Comparison of ENCODE assay signal across 16 mouse cellular contexts in genomic region chr17:75120071-75120470, GRCm38 (mm10).
DNase-seq lines count a peak whose midpoint lies in the region; ATAC-seq and TF ChIP-seq lines count a peak whose summit lies in the region.
"Had no signal": no experiment of that assay in that cellular context is flagged by ENCODE, and none has a peak within 500 bp of the region (broad histone marks: within the 10 kb centered on the region; RNA-seq: fewer than 3 reads in every experiment).

No protein-coding gene starts in this region.

- no peaks in the 10 kb centered on the region for H3K9me3 ChIP-seq in forebrain, embryonic 11.5 days (ENCODE audit: control insufficient read depth, low read length)
- H3K9me3 ChIP-seq in forebrain, embryonic 14.5 days (replicated peaks; ENCODE audit: control insufficient read depth, low read length): no peaks in the 10 kb centered on the region
- H3K9me3 ChIP-seq: embryonic facial prominence, embryonic 15.5 days; forebrain, embryonic 12.5 days; heart, embryonic 15.5 days had no signal

- no peak overlapping the region for H3K27ac ChIP-seq in forebrain, embryonic 11.5 days (ENCODE audit: low read depth, low read length)
- no peak overlapping the region for H3K27ac ChIP-seq in forebrain, embryonic 14.5 days (ENCODE audit: low read depth, low read length)
- no peak overlapping the region for H3K27ac ChIP-seq in layer of hippocampus, adult 2 months
- H3K27ac ChIP-seq: embryonic facial prominence, embryonic 15.5 days; forebrain, embryonic 12.5 days; heart, embryonic 15.5 days; hindbrain, embryonic 14.5 days had no signal

- peak; percentile 67 for TF ChIP-seq CTCF in layer of hippocampus, adult 2 months (conservative IDR thresholded peaks at IDR 0.05)

- intact Hi-C loops in heart, postnatal 14 days (cut with DNase I): no loop called here

- peak; percentile 56 for DNase-seq in forebrain, embryonic 11.5 days (ENCODE audit: low spot score)
- no peak for DNase-seq in forebrain, embryonic 14.5 days (ENCODE audit: low spot score)
- DNase-seq in layer of hippocampus, adult 2 months (ENCODE audit: low spot score in 2 of 2): no peak
- DNase-seq in layer of hippocampus, adult 18-20 months (ENCODE audit: low spot score in 2 of 2): no peak
- peak; percentile 10 for DNase-seq in thymus, postnatal 0 days (ENCODE audit: low spot score)
- DNase-seq in thymus, adult 18-20 months: no peak
- DNase-seq in adrenal gland, postnatal 14 days: no peak
- DNase-seq in heart, postnatal 14 days: no peak
- DNase-seq: cerebellum, adult 18-20 months; liver had no signal

- no peak overlapping the region for H3K4me3 ChIP-seq in forebrain, embryonic 11.5 days (ENCODE audit: low read depth, low read length)
- no peak overlapping the region for H3K4me3 ChIP-seq in forebrain, embryonic 14.5 days (ENCODE audit: low read depth, low read length)
- H3K4me3 ChIP-seq in layer of hippocampus, adult 2 months: no peak overlapping the region
- H3K4me3 ChIP-seq: embryonic facial prominence, embryonic 15.5 days; forebrain, embryonic 12.5 days; heart, embryonic 15.5 days had no signal

- H3K4me1 ChIP-seq in forebrain, embryonic 11.5 days (replicated peaks; ENCODE audit: control insufficient read depth, insufficient read depth, low read length): no peaks in the 10 kb centered on the region; the same call in 1 of the 2 replicates
- 0 out of 2 replicates have a peak, but pooled peaks cover 3% of the 10 kb centered on the region for H3K4me1 ChIP-seq in forebrain, embryonic 14.5 days (ENCODE audit: control insufficient read depth, insufficient read depth, low read length)

- 44% methylated on average over 6 of the region's 6 CpGs for WGBS in forebrain, embryonic 11.5 days
- 27% methylated on average over 6 of the region's 6 CpGs for WGBS in forebrain, embryonic 14.5 days

- no peak overlapping the region for H3K9ac ChIP-seq in forebrain, embryonic 11.5 days (ENCODE audit: low read length)
- no peak overlapping the region for H3K9ac ChIP-seq in forebrain, embryonic 14.5 days (ENCODE audit: low read length)
- H3K9ac ChIP-seq: embryonic facial prominence, embryonic 15.5 days; forebrain, embryonic 12.5 days; heart, embryonic 15.5 days; hindbrain, embryonic 14.5 days; lung, embryonic 14.5 days had no signal

- peak; percentile 37; the same call in 1 of the 2 replicates for ATAC-seq in forebrain, embryonic 11.5 days (replicated peaks; ENCODE audit: low FRiP score)
- no peak for ATAC-seq in forebrain, embryonic 14.5 days
- ATAC-seq: midbrain, embryonic 16.5 days had no signal

- no peaks in the 10 kb centered on the region for H3K36me3 ChIP-seq in forebrain, embryonic 11.5 days (ENCODE audit: control insufficient read depth, insufficient read depth, low read length)
- H3K36me3 ChIP-seq in forebrain, embryonic 14.5 days (ENCODE audit: control insufficient read depth, insufficient read depth, low read length): no peaks in the 10 kb centered on the region
- H3K36me3 ChIP-seq: embryonic facial prominence, embryonic 15.5 days; forebrain, embryonic 12.5 days; heart, embryonic 15.5 days had no signal

- H3K4me2 ChIP-seq in forebrain, embryonic 11.5 days (ENCODE audit: low read depth, low read length, severe bottlenecking): no peak overlapping the region
- no peak overlapping the region for H3K4me2 ChIP-seq in forebrain, embryonic 14.5 days (ENCODE audit: low read length)
- H3K4me2 ChIP-seq: embryonic facial prominence, embryonic 15.5 days; forebrain, embryonic 12.5 days; heart, embryonic 15.5 days; hindbrain, embryonic 14.5 days; lung, embryonic 14.5 days had no signal

- H3K27me3 ChIP-seq in forebrain, embryonic 11.5 days (ENCODE audit: control insufficient read depth, insufficient read depth, low read length): no peaks in the 10 kb centered on the region
- H3K27me3 ChIP-seq in forebrain, embryonic 14.5 days (replicated peaks; ENCODE audit: control insufficient read depth, insufficient read depth, low read length): no peaks in the 10 kb centered on the region
- H3K27me3 ChIP-seq: embryonic facial prominence, embryonic 15.5 days; forebrain, embryonic 12.5 days; heart, embryonic 15.5 days had no signal

Comparison
In these comparisons a context has a peak if more than half of its experiments do, and no peak if none do; other contexts are left out.
1. DNase-seq: peak in forebrain, embryonic 11.5 days (single experiment) and thymus, postnatal 0 days (single experiment); none in forebrain, embryonic 14.5 days (single experiment), layer of hippocampus, adult 2 months (0 of 2), layer of hippocampus, adult 18-20 months (0 of 2), thymus, adult 18-20 months (0 of 2), adrenal gland, postnatal 14 days (single experiment) and heart, postnatal 14 days (0 of 2).